27 mouse cellular contexts compared by ENCODE assay signal in genomic region chr17:76134030-76134429, GRCm38 (mm10).
A peak's percentile ranks its signal among the peaks of the same experiment; 100 is the strongest.
DNase-seq lines count a peak whose midpoint lies in the region; ATAC-seq lines count a peak whose summit lies in the region.
"Had no signal": no experiment of that assay in that cellular context is flagged by ENCODE, and none has a peak within 500 bp of the region (broad histone marks: within the 10 kb centered on the region; RNA-seq: fewer than 3 reads in every experiment).

No protein-coding gene starts in this region.

- ATAC-seq in forebrain, embryonic 16.5 days: peak; percentile 82
- ATAC-seq: intestine, postnatal 0 days; Patski had no signal

- no peak overlapping the region for H3K4me2 ChIP-seq in forebrain, embryonic 16.5 days (ENCODE audit: low read length)
- H3K4me2 ChIP-seq: embryonic facial prominence, embryonic 13.5 days; heart, embryonic 11.5 days; hindbrain, embryonic 12.5 days; hindbrain, embryonic 15.5 days had no signal

- H3K27me3 ChIP-seq in forebrain, embryonic 16.5 days (replicated peaks; ENCODE audit: control insufficient read depth, insufficient read depth, low read length): no peaks in the 10 kb centered on the region
- H3K27me3 ChIP-seq in forebrain, embryonic 10.5 days (ENCODE audit: poor library complexity, severe bottlenecking): no peaks in the 10 kb centered on the region
- H3K27me3 ChIP-seq: CH12.LX; embryonic facial prominence, embryonic 13.5 days; hindbrain, embryonic 12.5 days; hindbrain, embryonic 15.5 days; Patski had no signal

- no peak overlapping the region for H3K4me3 ChIP-seq in forebrain, embryonic 16.5 days (replicated peaks; ENCODE audit: low read length)
- H3K4me3 ChIP-seq in forebrain, embryonic 10.5 days: no peak overlapping the region
- H3K4me3 ChIP-seq: embryonic facial prominence, embryonic 10.5 days; embryonic facial prominence, embryonic 13.5 days; erythroblast, embryonic 14.5 days; gastrocnemius, adult 2 months; hindbrain, embryonic 12.5 days; hindbrain, embryonic 15.5 days had no signal

- WGBS in forebrain, embryonic 16.5 days: 62% methylated on average over 3 of the region's 3 CpGs
- 85% methylated on average over 3 of the region's 3 CpGs for WGBS in forebrain, embryonic 10.5 days

- H3K9ac ChIP-seq in forebrain, embryonic 16.5 days (replicated peaks; ENCODE audit: low read depth, low read length): no peak overlapping the region
- H3K9ac ChIP-seq: embryonic facial prominence, embryonic 13.5 days; hindbrain, embryonic 12.5 days; hindbrain, embryonic 15.5 days had no signal

- H3K4me1 ChIP-seq in forebrain, embryonic 16.5 days (replicated peaks; ENCODE audit: control insufficient read depth, insufficient read depth, low read length): no peaks in the 10 kb centered on the region
- no peaks in the 10 kb centered on the region for H3K4me1 ChIP-seq in forebrain, embryonic 10.5 days
- H3K4me1 ChIP-seq: embryonic facial prominence, embryonic 10.5 days; embryonic facial prominence, embryonic 13.5 days; hindbrain, embryonic 12.5 days; hindbrain, embryonic 15.5 days had no signal

- DNase-seq in forebrain, embryonic 10.5 days (ENCODE audit: extremely low spot score, low spot score): no peak
- peak; percentile 10 to 22 for DNase-seq in layer of hippocampus, postnatal 10 days (ENCODE audit: low spot score in 2 of 2)
- no peak for DNase-seq in layer of hippocampus, postnatal 36 days
- peak; percentile 7 for DNase-seq in right cerebral cortex, postnatal 4 days
- DNase-seq in right cerebral cortex, adult 18-20 months: no peak
- peak; percentile 6 for DNase-seq in telencephalon, adult 2 months (ENCODE audit: low read depth, low spot score)
- no peak for DNase-seq in adrenal gland, postnatal 14 days
- DNase-seq: adrenal gland, postnatal 10 days; B cell, adult 2 months; cerebellum, adult 11 months; cerebellum, adult 2 months; cerebellum, adult 9-11 months; cerebellum, postnatal 25 days; gastrocnemius, adult 2 months; gastrocnemius, postnatal 14 days; heart, adult 11 months had no signal

- no peaks in the 10 kb centered on the region for H3K9me3 ChIP-seq in forebrain, embryonic 16.5 days (ENCODE audit: control insufficient read depth, low read length)
- peaks cover 4% of the 10 kb centered on the region; the same call in 1 of the 2 replicates for H3K9me3 ChIP-seq in forebrain, embryonic 10.5 days
- H3K9me3 ChIP-seq: embryonic facial prominence, embryonic 10.5 days; embryonic facial prominence, embryonic 13.5 days; hindbrain, embryonic 12.5 days; hindbrain, embryonic 15.5 days had no signal

- no peaks in the 10 kb centered on the region for H3K36me3 ChIP-seq in forebrain, embryonic 16.5 days (ENCODE audit: control insufficient read depth, insufficient read depth)
- H3K36me3 ChIP-seq in forebrain, embryonic 10.5 days (replicated peaks): no peaks in the 10 kb centered on the region
- H3K36me3 ChIP-seq: embryonic facial prominence, embryonic 10.5 days; embryonic facial prominence, embryonic 13.5 days; G1E; hindbrain, embryonic 12.5 days; hindbrain, embryonic 15.5 days had no signal

- H3K27ac ChIP-seq in forebrain, embryonic 16.5 days (ENCODE audit: low read length): no peak overlapping the region
- H3K27ac ChIP-seq in forebrain, embryonic 10.5 days: no peak overlapping the region
- H3K27ac ChIP-seq: embryonic facial prominence, embryonic 10.5 days; embryonic facial prominence, embryonic 13.5 days; gastrocnemius, adult 2 months; hindbrain, embryonic 12.5 days; hindbrain, embryonic 15.5 days had no signal

Comparison
In these comparisons a context has a peak if more than half of its experiments do, and no peak if none do; other contexts are left out.
1. DNase-seq: peak in layer of hippocampus, postnatal 10 days (2 of 2), right cerebral cortex, postnatal 4 days (single experiment) and telencephalon, adult 2 months (single experiment); none in forebrain, embryonic 10.5 days (single experiment), layer of hippocampus, postnatal 36 days (0 of 2), right cerebral cortex, adult 18-20 months (single experiment) and adrenal gland, postnatal 14 days (single experiment).